19 mouse cellular contexts compared by ENCODE assay signal in genomic region chr6:115493824-115494223, GRCm38 (mm10). TPM values are rescaled to one million over a fixed set of nuclear protein-coding genes. Genes with fewer than 3 reads are reported as not detected.
DNase-seq lines count a peak whose midpoint lies in the region; ATAC-seq and TF ChIP-seq lines count a peak whose summit lies in the region.
"Had no signal": no experiment of that assay in that cellular context is flagged by ENCODE, and none has a peak within 500 bp of the region (broad histone marks: within the 10 kb centered on the region; RNA-seq: fewer than 3 reads in every experiment).

No protein-coding gene starts in this region.

- H3K36me3 ChIP-seq in intestine, postnatal 0 days (ENCODE audit: control insufficient read depth, insufficient read depth) = no peaks in the 10 kb centered on the region
- no peaks in the 10 kb centered on the region for H3K36me3 ChIP-seq in intestine, embryonic 15.5 days
- no peaks in the 10 kb centered on the region for H3K36me3 ChIP-seq in lung, embryonic 16.5 days (ENCODE audit: control insufficient read depth, insufficient read depth, low read length)
- H3K36me3 ChIP-seq in small intestine, adult 2 months (ENCODE audit: control insufficient read depth, insufficient read depth, low read length) = no peaks in the 10 kb centered on the region
- H3K36me3 ChIP-seq: embryonic facial prominence, embryonic 13.5 days; heart, embryonic 10.5 days; hindbrain, embryonic 10.5 days; limb, embryonic 12.5 days had no signal

- ATAC-seq in intestine, postnatal 0 days = peak; percentile 54
- ATAC-seq in intestine, embryonic 15.5 days = no peak
- no peak for ATAC-seq in lung, embryonic 16.5 days (ENCODE audit: low read depth)
- ATAC-seq: hindbrain, postnatal 0 days had no signal

- H3K4me2 ChIP-seq in intestine, postnatal 0 days (replicated peaks; ENCODE audit: low read depth) = no peak overlapping the region
- no peak overlapping the region for H3K4me2 ChIP-seq in intestine, embryonic 15.5 days (replicated peaks)
- H3K4me2 ChIP-seq in lung, embryonic 16.5 days (ENCODE audit: low read depth, low read length) = no peak overlapping the region
- H3K4me2 ChIP-seq: embryonic facial prominence, embryonic 13.5 days; limb, embryonic 12.5 days had no signal

- no peak overlapping the region for H3K27ac ChIP-seq in intestine, postnatal 0 days (ENCODE audit: low read depth, low read length)
- no peak overlapping the region for H3K27ac ChIP-seq in intestine, embryonic 15.5 days
- peak overlapping the region; percentile 69 for H3K27ac ChIP-seq in lung, embryonic 16.5 days (ENCODE audit: low read length)
- H3K27ac ChIP-seq in small intestine, adult 2 months (ENCODE audit: insufficient read depth, low read depth, low read length) = peak overlapping the region; percentile 49
- H3K27ac ChIP-seq: embryonic facial prominence, embryonic 13.5 days; heart, embryonic 10.5 days; hindbrain, embryonic 10.5 days; hindbrain, postnatal 0 days; limb, embryonic 12.5 days; liver, embryonic 14.5 days had no signal

- no peak for TF ChIP-seq CTCF in intestine, postnatal 0 days (IDR thresholded peaks at IDR 0.05; ENCODE audit: low read depth)
- TF ChIP-seq CTCF in small intestine, adult 2 months (IDR thresholded peaks at IDR 0.05; ENCODE audit: extremely low read depth, insufficient read length, insufficient replicate concordance, low read depth, low read length) = no peak

- no peaks in the 10 kb centered on the region for H3K9me3 ChIP-seq in intestine, postnatal 0 days (ENCODE audit: control insufficient read depth)
- H3K9me3 ChIP-seq in intestine, embryonic 15.5 days = no peaks in the 10 kb centered on the region
- no peaks in the 10 kb centered on the region for H3K9me3 ChIP-seq in lung, embryonic 16.5 days (ENCODE audit: control insufficient read depth, low read length)
- H3K9me3 ChIP-seq: embryonic facial prominence, embryonic 13.5 days; heart, embryonic 10.5 days; hindbrain, embryonic 10.5 days; limb, embryonic 12.5 days had no signal

- H3K4me3 ChIP-seq in intestine, postnatal 0 days (ENCODE audit: low read depth, low read length) = no peak overlapping the region
- no peak overlapping the region for H3K4me3 ChIP-seq in intestine, embryonic 15.5 days (replicated peaks)
- H3K4me3 ChIP-seq in lung, embryonic 16.5 days (ENCODE audit: low read length) = no peak overlapping the region
- no peak overlapping the region for H3K4me3 ChIP-seq in small intestine, adult 2 months (ENCODE audit: low read depth, low read length)
- H3K4me3 ChIP-seq: embryonic facial prominence, embryonic 13.5 days; heart, embryonic 10.5 days; hindbrain, embryonic 10.5 days; limb, embryonic 12.5 days had no signal

- no peaks in the 10 kb centered on the region for H3K4me1 ChIP-seq in intestine, postnatal 0 days (replicated peaks; ENCODE audit: control insufficient read depth, insufficient read depth, low read length)
- no peaks in the 10 kb centered on the region for H3K4me1 ChIP-seq in intestine, embryonic 15.5 days (replicated peaks)
- H3K4me1 ChIP-seq in lung, embryonic 16.5 days (replicated peaks; ENCODE audit: control insufficient read depth, insufficient read depth, low read length) = peaks cover 12% of the 10 kb centered on the region
- peaks cover 10% of the 10 kb centered on the region; the same call in 1 of the 2 replicates for H3K4me1 ChIP-seq in small intestine, adult 2 months (ENCODE audit: control insufficient read depth, insufficient read depth, insufficient read length, low read length)
- H3K4me1 ChIP-seq: embryonic facial prominence, embryonic 13.5 days; heart, embryonic 10.5 days; hindbrain, embryonic 10.5 days; limb, embryonic 12.5 days had no signal

- no peak for TF ChIP-seq POLR2A in small intestine, adult 2 months (IDR thresholded peaks at IDR 0.05; ENCODE audit: low read depth, low read length)

- no peak overlapping the region for H3K9ac ChIP-seq in intestine, postnatal 0 days (ENCODE audit: low read depth, low read length)
- H3K9ac ChIP-seq in intestine, embryonic 15.5 days = no peak overlapping the region
- H3K9ac ChIP-seq in lung, embryonic 16.5 days (ENCODE audit: low read length) = no peak overlapping the region
- H3K9ac ChIP-seq: embryonic facial prominence, embryonic 13.5 days; limb, embryonic 12.5 days; liver, embryonic 14.5 days had no signal

- DNase-seq in lung, adult 18-20 months = no peak
- DNase-seq in layer of hippocampus, postnatal 36 days = no peak
- DNase-seq in kidney, adult 8-10 months = no peak
- DNase-seq: adrenal gland, adult 2 months; B cell, adult 2 months; kidney, adult 9 months; kidney, postnatal 25 days; lung, postnatal 36 days; retina, postnatal 1 day had no signal

- H3K27me3 ChIP-seq in intestine, postnatal 0 days (replicated peaks; ENCODE audit: control insufficient read depth, insufficient read depth, low read length) = no peaks in the 10 kb centered on the region
- no peaks in the 10 kb centered on the region for H3K27me3 ChIP-seq in intestine, embryonic 15.5 days (replicated peaks)
- no peaks in the 10 kb centered on the region for H3K27me3 ChIP-seq in lung, embryonic 16.5 days (ENCODE audit: control insufficient read depth, insufficient read depth, low read depth, low read length)
- no peaks in the 10 kb centered on the region for H3K27me3 ChIP-seq in small intestine, adult 2 months (ENCODE audit: control insufficient read depth, insufficient read depth, low read length)
- H3K27me3 ChIP-seq: embryonic facial prominence, embryonic 13.5 days; limb, embryonic 12.5 days had no signal

RNA-seq across cellular contexts. Expression of gene Tsen2, which starts 50.6 kb away (rescaled TPM):
- polyA plus RNA-seq in intestine, postnatal 0 days (2015; fragmentation: Nextera tagmentation; extraction: Ambion mirVana) = 5.8 and 6.3 TPM in 2 replicates
- 26.9 and 27.4 TPM in 2 replicates for polyA plus RNA-seq in intestine, embryonic 15.5 days (2015; fragmentation: Nextera tagmentation; extraction: Ambion mirVana)
- polyA plus RNA-seq in lung, embryonic 16.5 days (2015; fragmentation: Nextera tagmentation; extraction: Ambion mirVana) = 23.9 and 24.8 TPM in 2 replicates
- polyA plus RNA-seq in small intestine, adult 2 months (2012; rRNA removed) = 1.2 and 1.4 TPM in 2 replicates
- 10 to 100 TPM; 20.6 to 26.8 TPM for total RNA-seq in layer of hippocampus, postnatal 36 days (2021)

Comparison
In these comparisons a context has a peak if more than half of its experiments do, and no peak if none do; other contexts are left out.
1. H3K27ac ChIP-seq: peak in lung, embryonic 16.5 days (single experiment) and small intestine, adult 2 months (single experiment); none in intestine, postnatal 0 days (single experiment) and intestine, embryonic 15.5 days (single experiment).